Mouse (Mus musculus): ENCODE data around the gene Sh2d1b2.
A peak's percentile ranks its signal among the peaks of the same experiment; 100 is the strongest.

Sh2d1b2 gene

GRCm38 (mm10) chr1:170277016-170277415 lies 44.5 kb downstream of the Sh2d1b2 start, which contains the start of gene Sh2d1b1:
TSS of gene Sh2d1b1 (plus strand) at chr1:170277320.
- DNase-seq (ENCODE audit: low spot score in 2 of 2), result no peak

GRCm38 (mm10) chr1:170282415-170283129 lies 50.0 kb downstream of the Sh2d1b2 start:
- DNase-seq (ENCODE audit: low spot score in 2 of 2), result no peak

- peak; percentile 77 to 78 for DNase-seq (ENCODE audit: low spot score in 2 of 2)
These were observed 59.8 kb downstream of the Sh2d1b2 start for GRCm38 (mm10) chr1:170292239-170292951.

GRCm38 (mm10) chr1:170293257-170293656 lies 60.7 kb downstream of the Sh2d1b2 start:
- DNase-seq (ENCODE audit: low spot score in 2 of 2), result no peak

- DNase-seq (ENCODE audit: low spot score in 2 of 2), result no peak
These were observed 62.4 kb downstream of the Sh2d1b2 start for GRCm38 (mm10) chr1:170294786-170295570.

- DNase-seq (ENCODE audit: low spot score in 2 of 2), result no peak
These were observed 66.9 kb downstream of the Sh2d1b2 start for GRCm38 (mm10) chr1:170299496-170299895.

GRCm38 (mm10) chr1:170301686-170302085 lies 69.1 kb downstream of the Sh2d1b2 start:
- DNase-seq (ENCODE audit: low spot score in 2 of 2), result peak in 1 of 2 experiments; percentile 13

- DNase-seq (ENCODE audit: low spot score in 2 of 2), result peak in 1 of 2 experiments; percentile 9
These were observed 69.9 kb downstream of the Sh2d1b2 start for GRCm38 (mm10) chr1:170302456-170302855.

- DNase-seq (ENCODE audit: low spot score in 2 of 2), result peak in 1 of 2 experiments; percentile 8
These were observed 70.6 kb downstream of the Sh2d1b2 start for GRCm38 (mm10) chr1:170303103-170303502.

Measured in right cerebral cortex, postnatal 10 days (tissue).